Mouse (Mus musculus): Measurements from ENCODE around the gene Gm21976. TPM values are rescaled to one million over a fixed set of nuclear protein-coding genes. Genes with fewer than 3 reads are reported as not detected.

Gm21976 gene
- polyA plus RNA-seq, 1 experiment = not detected

DNA sequence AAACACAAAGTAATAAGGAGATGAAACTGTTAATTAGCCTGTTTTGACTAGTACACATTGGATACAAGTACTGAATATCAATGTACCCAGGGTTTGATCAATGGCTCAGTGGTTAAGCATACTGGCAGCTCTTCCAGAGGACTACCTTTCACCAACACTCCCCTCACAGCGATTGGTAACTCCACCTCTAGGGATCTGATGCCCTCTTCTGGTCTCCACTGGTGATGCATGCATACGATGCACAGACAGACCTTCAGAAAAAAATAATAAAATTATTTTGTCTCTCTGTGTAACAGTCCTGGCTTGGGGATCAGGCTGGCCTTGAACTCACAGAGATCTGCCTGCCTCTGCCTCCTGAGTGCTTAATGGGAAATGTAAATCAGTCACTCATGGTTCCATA, 52.4 kb downstream of the Gm21976 start:
- Histone ChIP-seq H3K4me1 (ENCODE audit: control insufficient read depth, insufficient read depth, insufficient read length, low read length) (no peaks in the 10 kb centered on the region), H3K4me3 (ENCODE audit: low read depth, low read length) (no peak overlapping the region), H3K27ac (ENCODE audit: insufficient read depth, low read depth, low read length) (no peak overlapping the region), H3K36me3 (ENCODE audit: control insufficient read depth, insufficient read depth, low read length) (no peaks in the 10 kb centered on the region), H3K27me3 (ENCODE audit: control insufficient read depth, insufficient read depth, low read length) (peaks cover 2% of the 10 kb centered on the region; the same call in 1 of the 2 replicates)
- WGBS = 17% methylated on average over 2 of the region's 2 CpGs
- TF ChIP-seq CTCF (IDR thresholded peaks at IDR 0.05; ENCODE audit: extremely low read depth, insufficient read length, insufficient replicate concordance, low read depth, low read length) = peak; percentile 25; the same call in 1 of the 2 replicates
- no peak for TF ChIP-seq POLR2A (IDR thresholded peaks at IDR 0.05; ENCODE audit: low read depth, low read length)

DNA sequence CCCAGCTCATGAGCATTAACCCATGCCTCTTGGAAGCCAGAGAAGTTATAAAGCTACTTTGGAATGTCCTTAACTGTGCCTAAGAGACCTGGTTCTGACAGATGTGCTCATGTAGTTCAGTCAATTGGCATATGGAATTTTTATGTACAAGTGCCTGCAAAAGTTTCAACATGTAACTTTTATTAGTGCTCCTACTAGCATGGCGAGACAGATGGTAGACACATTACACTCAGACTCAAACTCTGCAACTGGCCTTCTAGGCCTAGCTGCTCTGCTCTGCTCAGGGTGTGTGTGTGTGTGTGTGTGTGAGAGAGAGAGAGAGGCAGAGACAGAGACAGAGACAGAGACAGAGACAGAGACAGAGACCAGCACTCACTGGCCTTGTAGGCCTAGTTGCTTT, 56.5 kb downstream of the Gm21976 start:
- TF ChIP-seq POLR2A (IDR thresholded peaks at IDR 0.05; ENCODE audit: low read depth, low read length) = no peak
- TF ChIP-seq CTCF (IDR thresholded peaks at IDR 0.05; ENCODE audit: extremely low read depth, insufficient read length, insufficient replicate concordance, low read depth, low read length) = no peak
- Histone ChIP-seq H3K27ac (ENCODE audit: insufficient read depth, low read depth, low read length) (no peak overlapping the region), H3K4me3 (ENCODE audit: low read depth, low read length) (no peak overlapping the region), H3K4me1 (ENCODE audit: control insufficient read depth, insufficient read depth, insufficient read length, low read length) (no peaks in the 10 kb centered on the region), H3K27me3 (ENCODE audit: control insufficient read depth, insufficient read depth, low read length) (peaks cover 4% of the 10 kb centered on the region), H3K36me3 (ENCODE audit: control insufficient read depth, insufficient read depth, low read length) (no peaks in the 10 kb centered on the region)
- 95% methylated on average over 1 of the region's 1 CpGs for WGBS

- Histone ChIP-seq H3K4me1 (ENCODE audit: control insufficient read depth, insufficient read depth, insufficient read length, low read length) (no peaks in the 10 kb centered on the region), H3K27ac (ENCODE audit: insufficient read depth, low read depth, low read length) (no peak overlapping the region), H3K27me3 (ENCODE audit: control insufficient read depth, insufficient read depth, low read length) (peaks cover 5% of the 10 kb centered on the region), H3K4me3 (ENCODE audit: low read depth, low read length) (no peak overlapping the region), H3K36me3 (ENCODE audit: control insufficient read depth, insufficient read depth, low read length) (no peaks in the 10 kb centered on the region)
- TF ChIP-seq CTCF (IDR thresholded peaks at IDR 0.05; ENCODE audit: extremely low read depth, insufficient read length, insufficient replicate concordance, low read depth, low read length) = no peak
- 70% methylated on average over 5 of the region's 5 CpGs for WGBS
These were observed 60.8 kb downstream of the Gm21976 start for GRCm38 (mm10) chr13:98340506-98340905.

DNA sequence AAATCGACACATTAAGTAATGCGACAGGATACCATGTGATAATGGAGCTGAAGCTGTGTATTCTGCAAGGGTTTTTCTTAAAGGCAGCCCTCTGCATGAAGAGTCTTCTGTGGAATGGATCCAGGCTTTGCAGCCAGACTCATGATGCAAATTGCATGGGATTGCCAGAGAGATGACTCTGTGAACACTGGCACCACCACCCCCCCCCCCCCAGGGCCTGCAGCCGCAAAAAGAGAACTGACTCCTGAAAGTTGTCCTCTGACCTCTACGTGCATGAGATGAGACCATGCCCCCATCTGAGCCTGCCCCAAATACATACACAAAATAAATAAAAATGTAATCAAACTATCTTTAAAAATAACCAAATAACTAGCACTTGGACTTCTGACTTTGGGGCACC, 69.8 kb downstream of the Gm21976 start:
- Histone ChIP-seq H3K27me3 (ENCODE audit: control insufficient read depth, insufficient read depth, low read length) (peaks cover 44% of the 10 kb centered on the region), H3K4me3 (ENCODE audit: low read depth, low read length) (no peak overlapping the region), H3K4me1 (ENCODE audit: control insufficient read depth, insufficient read depth, insufficient read length, low read length) (peaks cover 6% of the 10 kb centered on the region), H3K36me3 (ENCODE audit: control insufficient read depth, insufficient read depth, low read length) (no peaks in the 10 kb centered on the region), H3K27ac (ENCODE audit: insufficient read depth, low read depth, low read length) (no peak overlapping the region)
- WGBS = 78% methylated on average over 4 of the region's 4 CpGs
- TF ChIP-seq CTCF (IDR thresholded peaks at IDR 0.05; ENCODE audit: extremely low read depth, insufficient read length, insufficient replicate concordance, low read depth, low read length) = no peak
- no peak for TF ChIP-seq POLR2A (IDR thresholded peaks at IDR 0.05; ENCODE audit: low read depth, low read length)

DNA sequence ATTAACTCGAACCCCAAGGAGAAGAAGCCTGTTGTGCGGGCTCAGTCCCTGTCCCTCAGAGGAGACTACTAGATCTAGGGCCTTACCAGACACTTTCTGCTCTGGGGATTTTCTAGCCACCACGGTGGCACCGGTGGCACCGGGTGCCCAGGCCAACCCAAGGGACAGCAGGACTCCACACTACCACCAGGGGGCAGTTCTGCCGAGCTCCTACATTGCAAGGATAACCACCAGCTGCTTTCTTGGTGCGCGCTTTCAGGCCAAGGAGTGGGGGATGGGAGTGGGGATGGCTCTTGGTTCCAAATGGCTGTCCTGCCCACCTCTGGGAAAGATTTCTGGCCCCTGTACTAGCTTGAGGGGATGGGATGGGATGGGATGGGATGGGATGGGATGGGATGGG, 71.8 kb downstream of the Gm21976 start:
- Histone ChIP-seq H3K27ac (ENCODE audit: insufficient read depth, low read depth, low read length) (no peak overlapping the region), H3K36me3 (ENCODE audit: control insufficient read depth, insufficient read depth, low read length) (no peaks in the 10 kb centered on the region), H3K4me1 (ENCODE audit: control insufficient read depth, insufficient read depth, insufficient read length, low read length) (peaks cover 8% of the 10 kb centered on the region), H3K4me3 (ENCODE audit: low read depth, low read length) (no peak overlapping the region), H3K27me3 (ENCODE audit: control insufficient read depth, insufficient read depth, low read length) (peaks cover 63% of the 10 kb centered on the region)
- WGBS = 7% methylated on average over 8 of the region's 8 CpGs
- TF ChIP-seq POLR2A (IDR thresholded peaks at IDR 0.05; ENCODE audit: low read depth, low read length) (no peak), CTCF (IDR thresholded peaks at IDR 0.05; ENCODE audit: extremely low read depth, insufficient read length, insufficient replicate concordance, low read depth, low read length) (peak; percentile 41; the same call in 1 of the 2 replicates)

DNA sequence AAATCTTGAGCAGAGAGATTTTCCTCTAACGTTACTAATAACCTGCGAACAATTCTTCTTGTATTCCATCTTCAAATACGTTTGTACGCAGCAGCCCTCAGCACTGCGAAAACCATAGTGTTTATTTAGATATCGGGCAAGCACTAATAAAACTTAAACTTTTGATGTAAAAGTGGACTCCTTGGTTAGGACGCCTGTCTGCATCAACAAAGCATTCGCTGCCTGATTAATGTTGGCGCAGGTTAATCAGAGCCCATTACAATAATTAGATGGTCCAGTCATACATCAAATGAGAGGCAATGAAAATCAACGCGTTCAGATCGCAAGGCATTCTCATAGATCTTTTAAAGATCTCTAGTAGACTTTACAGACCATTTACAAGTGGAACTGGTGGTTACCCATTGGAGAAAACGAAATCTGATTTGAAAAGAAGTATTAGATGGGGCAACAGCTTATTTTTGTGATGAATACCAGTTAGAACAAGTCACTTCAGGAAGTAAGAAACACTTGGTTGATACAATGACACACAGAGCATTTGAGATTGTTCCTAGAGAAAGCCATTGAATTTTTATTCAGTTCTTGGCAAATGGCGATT, 72.8 kb downstream of the Gm21976 start:
- Histone ChIP-seq H3K36me3 (ENCODE audit: control insufficient read depth, insufficient read depth, low read length) (no peaks in the 10 kb centered on the region), H3K27me3 (ENCODE audit: control insufficient read depth, insufficient read depth, low read length) (peaks cover 63% of the 10 kb centered on the region), H3K4me3 (ENCODE audit: low read depth, low read length) (no peak overlapping the region), H3K4me1 (ENCODE audit: control insufficient read depth, insufficient read depth, insufficient read length, low read length) (peaks cover 8% of the 10 kb centered on the region), H3K27ac (ENCODE audit: insufficient read depth, low read depth, low read length) (no peak overlapping the region)
- TF ChIP-seq CTCF (IDR thresholded peaks at IDR 0.05; ENCODE audit: extremely low read depth, insufficient read length, insufficient replicate concordance, low read depth, low read length) (no peak), POLR2A (IDR thresholded peaks at IDR 0.05; ENCODE audit: low read depth, low read length) (no peak)
- 18% methylated on average over 14 of the region's 14 CpGs for WGBS

DNA sequence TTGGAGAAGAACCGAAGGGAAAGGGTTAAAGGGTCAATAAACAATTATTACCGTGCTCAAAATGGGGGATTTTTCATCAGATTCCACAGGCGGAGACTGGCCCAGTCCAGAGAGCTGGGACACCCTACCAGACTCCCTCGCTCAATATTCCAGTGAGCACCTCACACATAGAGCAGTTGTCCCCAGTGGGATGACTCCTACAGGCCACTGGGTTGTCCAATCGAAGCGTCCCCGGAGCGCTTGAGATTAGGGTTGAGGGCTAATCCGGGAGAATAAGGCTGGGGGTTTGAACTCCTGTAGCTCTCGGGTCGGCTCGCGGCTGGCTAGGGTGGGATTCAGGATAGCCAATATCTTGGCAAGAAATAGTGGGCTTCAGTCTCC, 74.0 kb downstream of the Gm21976 start:
- peaks cover 8% of the 10 kb centered on the region for H3K4me1 ChIP-seq (ENCODE audit: control insufficient read depth, insufficient read depth, insufficient read length, low read length)
- WGBS = 5% methylated on average over 13 of the region's 13 CpGs
- no peak for TF ChIP-seq CTCF (IDR thresholded peaks at IDR 0.05; ENCODE audit: extremely low read depth, insufficient read length, insufficient replicate concordance, low read depth, low read length)
- no peak for TF ChIP-seq POLR2A (IDR thresholded peaks at IDR 0.05; ENCODE audit: low read depth, low read length)
- peak overlapping the region; percentile 53 for H3K4me3 ChIP-seq (ENCODE audit: low read depth, low read length)
- peaks cover 73% of the 10 kb centered on the region for H3K27me3 ChIP-seq (ENCODE audit: control insufficient read depth, insufficient read depth, low read length)
- H3K36me3 ChIP-seq (ENCODE audit: control insufficient read depth, insufficient read depth, low read length) = no peaks in the 10 kb centered on the region
- no peak overlapping the region for H3K27ac ChIP-seq (ENCODE audit: insufficient read depth, low read depth, low read length)
